Mouse (Mus musculus) midbrain, embryonic 10.5 days (tissue): ENCODE data around the gene Gm6465. TPM values are rescaled to one million over a fixed set of nuclear protein-coding genes. Genes with fewer than 3 reads are reported as not detected.
"Not testable (repeated sequence)": the region's sequence is repeated elsewhere in the genome, so short reads cannot be mapped to it uniquely, and the experiment has no call there.

Source experiments
- DNase-seq: peaks from one replicate; pipeline ENCODE4 v3.0.0-alpha.2; 2017; ENCODE audit warnings: low spot score
- H3K27ac ChIP-seq: fragments of 300-500 bp; sonication (generic); replicated peaks from 2 replicates; pipeline ENCODE4 v1.5.1; 2016; ENCODE audit warnings: mild to moderate bottlenecking
- H3K27me3 ChIP-seq: fragments of 300-500 bp; sonication (generic); 2 replicates; pipeline ENCODE4 v1.6.1; 2016; ENCODE audit warnings: low read depth, mild to moderate bottlenecking; ENCODE audit not compliant: poor library complexity, severe bottlenecking
- H3K36me3 ChIP-seq: fragments of 300-500 bp; sonication (generic); 2 replicates; pipeline ENCODE4 v1.6.1; 2016; ENCODE audit warnings: mild to moderate bottlenecking, moderate library complexity
- H3K4me1 ChIP-seq: fragments of 300-500 bp; sonication (generic); 2 replicates; pipeline ENCODE4 v1.6.1; 2016
- H3K4me3 ChIP-seq: fragments of 300-500 bp; sonication (generic); 2 replicates; pipeline ENCODE4 v1.5.1; 2016; ENCODE audit warnings: mild to moderate bottlenecking, moderate library complexity
- H3K9me3 ChIP-seq: fragments of 300-500 bp; sonication (generic); replicated peaks from 2 replicates; pipeline ENCODE4 v1.6.1; 2016; ENCODE audit warnings: mild to moderate bottlenecking
- WGBS: fragments of 180-500 bp; shearing (Covaris S2); methylation state at CpG from one replicate; pipeline ENCODE4 v1.1.7; 2016; 5-methylcytosine and 5-hydroxymethylcytosine counted together
- polyA plus RNA-seq: library from polyadenylated mRNA; unstranded; fragments of >200 nt; fragmentation: Nextera tagmentation; extraction: Ambion mirVana; gene quantifications from 2 replicates; pipeline ENCODE4 v1.2.1, GENCODE M21; 2016

The Gm6465 gene
- not detected in 2 replicates for polyA plus RNA-seq

DNA sequence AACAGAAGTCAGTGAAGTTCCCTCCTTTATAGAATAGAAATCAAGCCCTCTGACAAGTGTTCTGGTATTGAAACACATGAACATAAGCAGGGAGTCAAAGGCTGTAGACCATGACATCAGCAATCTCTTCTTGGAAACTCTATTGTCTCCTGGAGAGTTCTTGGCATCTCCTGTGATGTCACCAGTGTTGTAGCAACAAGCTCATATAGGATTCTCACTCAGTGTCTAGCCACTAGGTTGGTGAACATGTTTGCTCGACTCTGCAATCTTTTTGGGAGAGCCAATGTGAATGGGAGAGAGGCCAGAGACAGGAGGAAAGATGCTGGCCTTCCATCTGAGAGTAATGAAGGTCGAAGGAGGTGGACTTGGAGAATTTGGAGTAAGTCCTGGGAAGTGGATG lies at the start of gene Gm6465:
TSS of gene Gm6465 (plus strand) at position 301 of the 400 bp plus-strand sequence.
- WGBS, result 71% methylated on average over 2 of the region's 2 CpGs
- not testable (repeated sequence) for H3K27ac ChIP-seq, DNase-seq, H3K27me3 ChIP-seq, H3K4me1 ChIP-seq, H3K36me3 ChIP-seq, H3K4me3 ChIP-seq, H3K9me3 ChIP-seq

DNA sequence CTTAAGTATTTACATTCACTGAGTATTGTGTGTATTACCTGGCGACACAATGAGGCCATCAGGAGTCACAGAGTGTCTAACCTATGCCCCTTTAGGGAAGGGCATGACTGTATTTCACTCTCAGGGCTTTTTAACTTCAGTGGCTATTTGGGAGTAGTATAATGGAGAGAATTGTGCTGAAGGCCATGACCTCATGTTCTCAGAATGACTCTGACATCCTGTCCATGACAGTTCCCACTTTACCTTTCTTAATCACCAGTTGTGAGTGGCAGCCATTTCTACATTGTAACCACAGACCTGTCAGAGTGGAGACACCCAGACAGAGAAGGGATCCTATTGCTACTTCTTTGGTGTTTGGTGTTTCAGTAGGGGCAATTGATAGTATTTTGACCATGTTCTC lies 485 bp downstream of the Gm6465 start:
- H3K27ac ChIP-seq, H3K36me3 ChIP-seq, DNase-seq, H3K9me3 ChIP-seq, H3K4me3 ChIP-seq, H3K27me3 ChIP-seq, H3K4me1 ChIP-seq: not testable (repeated sequence)
- WGBS, result 88% methylated on average over 1 of the region's 1 CpGs

DNA sequence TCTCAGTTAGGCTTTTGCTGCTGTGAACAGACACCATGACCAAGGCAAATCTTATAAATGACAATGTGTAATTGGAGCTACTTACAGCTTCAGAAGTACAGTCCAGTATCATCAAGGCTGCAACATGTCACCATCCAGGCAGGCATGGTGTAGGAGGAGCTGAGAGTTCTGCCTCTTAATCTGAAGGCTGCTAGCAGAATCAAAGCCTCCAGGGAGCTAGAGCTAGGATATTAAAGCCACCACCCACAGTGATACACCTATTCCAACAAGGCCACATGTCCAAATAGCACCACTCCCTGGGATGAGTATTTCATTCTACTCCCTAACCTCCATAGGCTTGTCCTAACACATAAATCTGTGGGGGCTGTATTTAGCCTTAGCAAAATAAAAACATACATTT lies 12.6 kb downstream of the Gm6465 start:
- H3K4me1 ChIP-seq, H3K4me3 ChIP-seq, H3K36me3 ChIP-seq, H3K27me3 ChIP-seq, DNase-seq, H3K27ac ChIP-seq, H3K9me3 ChIP-seq: not testable (repeated sequence)

Other genes starting within 250 kb of the Gm6465 start
- gene Gm8922, start 163.6 kb upstream of the Gm6465 start, polyA plus RNA-seq, result not detected in 2 replicates
- not detected in 2 replicates for gene Gm8926, start 75.0 kb upstream of the Gm6465 start, polyA plus RNA-seq
- not detected in 2 replicates for gene 4933402N22Rik, start 72.5 kb downstream of the Gm6465 start, polyA plus RNA-seq